Mouse (Mus musculus) adrenal gland (tissue): ENCODE data around the gene Tnfrsf26.
"Not testable (repeated sequence)": the region's sequence is repeated elsewhere in the genome, so short reads cannot be mapped to it uniquely, and the experiment has no call there.

ENCODE experiments used
- intact Hi-C: fragments of 180-260 bp; cut with DNase I; formaldehyde crosslinking; loops from one replicate; pipeline ENCODE4 v1.15.1; 2025
- long read RNA-seq, 2 experiments: library from polyadenylated mRNA; unstranded; transcript quantifications; one replicate each; pipeline ENCODE4 v2.0.0; 2020; ENCODE audit warnings: borderline replicate concordance in 1 of 2; ENCODE audit not compliant: insufficient replicate concordance in 1 of 2

Tnfrsf26 gene
- long read RNA-seq, experiment 1, partial matches to known transcripts = 0 of 4 reads
- long read RNA-seq, experiment 1, other reads (novel, unspliced or antisense) = 4 of 4 reads
- long read RNA-seq, experiment 2, partial matches to known transcripts = 1 of 2 reads
- long read RNA-seq, experiment 2, other reads (novel, unspliced or antisense) = 1 of 2 reads

- intact Hi-C loops = no loop called here
These were observed at the start of gene Tnfrsf26 for GRCm38 (mm10) chr7:143628540-143628939. TSS of gene Tnfrsf26 (minus strand) at chr7:143628722.

GRCm38 (mm10) chr7:143666427-143667311, 38.1 kb upstream of the Tnfrsf26 start:
- intact Hi-C loops = no loop called here

DNA sequence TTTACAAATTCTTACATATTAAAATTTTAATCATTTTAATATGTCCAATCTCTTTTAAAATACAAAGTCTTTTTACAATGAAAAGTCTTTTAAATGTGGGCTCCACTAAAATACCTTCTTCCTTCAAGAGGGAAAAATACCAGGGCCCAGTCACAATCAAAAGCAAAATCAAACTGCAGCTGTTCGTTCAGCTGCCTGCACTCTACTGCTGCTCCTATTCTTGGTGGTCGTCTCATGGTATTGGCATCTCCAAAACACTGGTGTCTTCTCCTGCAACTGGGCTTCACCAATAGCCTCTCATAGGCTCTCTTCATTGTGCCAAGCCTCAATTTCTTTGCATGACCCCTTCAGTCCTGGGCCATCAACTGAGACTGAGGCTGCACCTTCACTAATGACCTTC, 34.9 kb upstream of the Tnfrsf26 start:
- intact Hi-C loops = no loop called here

DNA sequence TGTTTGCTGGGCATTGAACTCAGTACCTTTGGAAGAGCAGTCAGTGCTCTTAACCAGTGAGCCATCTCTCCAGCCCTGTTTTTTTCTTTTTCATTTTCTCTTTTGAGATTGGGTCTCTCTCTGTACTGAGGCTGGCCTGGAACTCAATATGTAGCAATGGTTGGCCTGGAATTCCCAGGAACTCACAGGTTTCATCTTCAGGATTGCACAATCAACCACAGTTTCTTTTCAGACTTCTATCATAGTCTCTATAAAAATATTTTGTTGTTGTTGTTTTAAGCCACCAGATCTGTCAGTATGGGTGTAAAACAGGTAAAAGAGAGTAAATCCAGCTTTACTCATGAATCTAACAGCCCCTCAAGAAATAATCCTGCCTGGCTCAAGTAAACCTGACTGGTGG, 32.3 kb upstream of the Tnfrsf26 start:
- intact Hi-C loops = no loop called here

DNA sequence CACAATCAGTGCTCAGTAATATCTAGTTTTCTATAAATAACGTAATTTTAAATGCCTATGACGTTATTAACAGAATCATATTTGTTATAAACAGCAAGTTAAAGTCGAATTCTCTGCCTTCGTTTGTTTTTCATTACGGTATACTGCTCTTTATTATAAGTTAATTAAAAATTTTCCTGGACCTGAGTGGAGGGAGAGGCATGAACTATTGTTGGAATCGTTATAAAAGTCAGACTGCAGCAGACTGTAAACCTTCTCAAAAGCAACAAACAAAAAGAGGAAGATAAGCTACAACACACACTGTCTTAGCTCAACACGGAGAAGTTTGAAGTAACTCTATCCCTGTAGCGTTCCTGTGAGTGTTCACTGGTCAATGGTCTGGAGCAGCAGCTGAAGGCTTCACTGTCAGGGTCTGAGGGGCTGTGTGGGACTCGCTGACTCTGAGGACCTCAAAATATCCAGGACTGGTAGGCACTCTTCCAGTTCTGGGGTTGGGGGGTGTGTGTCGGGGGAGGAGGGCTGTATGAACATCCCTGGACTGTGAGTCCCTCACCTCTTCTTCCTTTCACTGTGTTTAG, 21.3 kb upstream of the Tnfrsf26 start:
- intact Hi-C loops = not testable (repeated sequence)

DNA sequence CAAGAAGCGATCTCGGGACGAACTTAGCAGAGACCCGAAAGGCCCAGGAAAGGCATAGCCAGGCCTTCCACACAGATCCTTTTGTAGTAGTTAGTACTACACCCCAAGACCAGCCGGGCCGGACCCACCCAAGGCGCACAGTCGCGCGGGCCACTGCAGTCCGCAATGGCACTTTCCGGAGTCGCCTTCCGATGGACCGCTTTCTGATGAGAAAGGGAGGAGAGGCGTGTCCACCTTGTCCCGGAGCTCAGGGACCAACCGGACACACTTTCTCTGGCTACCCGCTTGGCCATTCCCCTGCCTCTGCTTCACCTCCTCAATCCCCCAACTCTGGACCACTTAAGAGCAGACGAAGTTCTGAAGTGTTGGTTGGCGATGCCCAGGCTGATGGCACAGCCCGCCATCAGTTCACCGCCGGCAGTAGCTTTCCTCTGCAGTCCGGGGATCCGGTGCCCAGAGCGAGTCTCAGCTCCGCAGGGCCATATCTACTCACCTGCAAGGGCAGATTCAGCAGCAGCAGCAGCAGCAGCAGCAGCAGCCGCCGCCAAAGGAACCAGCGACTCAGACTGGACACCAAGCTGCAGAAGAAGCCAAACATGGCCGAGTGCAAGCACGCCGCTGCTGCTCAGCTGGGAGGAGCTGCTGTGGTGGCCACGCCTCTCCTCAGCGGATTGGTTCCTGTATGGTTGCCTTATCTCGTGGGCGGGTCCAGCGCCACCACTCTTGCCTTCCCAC, 20.7 kb upstream of the Tnfrsf26 start, which contains the start of gene Tnfrsf22:
TSS of gene Tnfrsf22 (minus strand) at position 628 of the 735 bp plus-strand sequence.
- intact Hi-C loops = no loop called here

- intact Hi-C loops = loop anchor here (5.0 kb wide), 1 partner anchor 38 kb away; no protein-coding TSS in a partner anchor
These were observed 15.4 kb upstream of the Tnfrsf26 start for GRCm38 (mm10) chr7:143643949-143644348.

DNA sequence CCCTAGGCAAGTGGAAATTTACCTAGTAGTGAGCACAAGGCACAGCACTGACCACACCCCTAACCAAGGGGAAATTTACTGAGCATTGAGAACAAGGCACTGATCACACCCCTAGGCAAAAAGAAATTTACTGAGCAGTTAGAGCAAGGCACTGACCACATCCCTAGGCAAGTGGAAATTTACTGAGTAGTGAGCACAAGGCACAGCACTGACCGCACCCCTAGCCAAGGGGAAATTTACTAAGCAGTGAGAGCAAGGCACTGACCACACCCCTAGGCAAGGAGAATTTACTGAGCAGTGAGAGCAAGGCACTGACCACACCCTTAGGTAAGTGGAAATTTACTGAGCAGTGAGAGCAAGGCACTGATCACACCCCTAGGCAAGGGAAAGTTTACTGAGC, 8.2 kb upstream of the Tnfrsf26 start:
- intact Hi-C loops = no loop called here

DNA sequence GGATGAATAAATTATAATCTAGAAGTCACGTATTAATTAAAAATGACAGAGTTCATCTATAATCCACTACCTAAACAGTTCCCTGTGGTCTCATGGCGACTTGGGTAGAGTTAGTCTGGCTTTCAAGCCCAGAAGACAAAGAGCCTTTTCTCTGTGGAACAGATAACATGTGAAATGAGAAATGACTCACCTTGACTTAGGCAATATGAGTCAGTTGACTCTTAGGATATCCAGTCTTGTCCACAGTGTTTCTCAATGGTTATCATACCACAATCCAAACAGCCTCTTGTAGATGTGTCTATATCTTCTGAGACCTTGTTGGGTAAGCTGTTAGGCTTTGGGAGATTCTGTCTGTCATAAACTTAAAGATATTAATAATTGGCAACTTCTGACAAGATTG, 3.0 kb upstream of the Tnfrsf26 start:
- intact Hi-C loops = no loop called here

DNA sequence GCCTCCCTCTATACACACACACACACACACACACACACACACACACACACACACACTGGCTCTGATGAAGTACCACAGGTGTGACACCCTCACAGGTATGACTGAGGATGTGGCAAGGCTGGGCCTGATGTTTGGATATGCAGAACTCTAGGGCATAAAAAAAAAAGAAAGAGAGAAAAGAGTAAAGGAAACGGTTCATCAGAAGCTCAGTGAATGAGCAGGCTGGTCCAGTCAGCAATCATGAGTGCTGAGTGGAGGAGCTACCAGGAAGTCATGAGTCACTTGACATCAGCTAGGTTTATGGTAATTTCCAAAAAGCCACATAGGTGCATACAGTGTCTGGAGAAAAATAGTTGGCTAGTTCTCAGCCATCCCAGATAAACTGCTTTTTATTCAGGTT, 979 bp upstream of the Tnfrsf26 start:
- intact Hi-C loops = no loop called here

DNA sequence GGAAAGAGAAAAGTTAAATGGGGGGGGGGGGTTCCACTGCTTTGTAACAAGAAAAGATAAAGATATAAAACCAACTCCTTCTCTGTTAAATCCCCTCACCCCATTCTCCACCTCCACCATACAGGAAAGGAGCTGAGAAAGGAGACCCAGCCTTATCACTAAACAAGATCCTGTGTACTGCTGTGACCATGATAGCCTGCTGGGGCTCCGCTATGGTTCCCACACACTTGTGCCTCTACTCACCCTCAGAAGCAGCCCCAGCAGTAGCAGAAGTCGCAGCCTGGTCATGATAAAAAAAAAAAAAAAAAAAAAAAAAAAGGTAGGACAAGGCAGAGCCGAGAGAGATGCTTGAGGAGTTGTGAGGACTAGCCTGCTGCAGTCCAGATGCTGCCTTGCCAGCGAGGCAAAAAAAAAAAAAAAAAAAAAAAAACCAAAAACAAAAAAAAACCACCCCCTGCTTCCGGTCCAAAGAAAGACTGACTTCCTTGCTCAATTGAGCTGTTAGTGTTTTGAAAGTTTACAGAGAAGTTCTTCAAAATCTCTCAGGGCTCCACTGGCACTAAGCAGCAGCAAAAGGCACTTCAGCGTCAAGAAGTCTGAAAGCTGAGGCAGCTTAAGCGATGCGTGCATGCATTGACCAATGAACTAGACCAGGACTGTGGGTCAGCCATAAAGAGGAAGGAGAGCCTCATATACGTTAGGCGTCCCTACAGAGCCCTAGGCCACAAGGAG, 801 bp downstream of the Tnfrsf26 start:
- intact Hi-C loops = no loop called here

GRCm38 (mm10) chr7:143626178-143626577, 2.3 kb downstream of the Tnfrsf26 start:
- intact Hi-C loops = no loop called here

DNA sequence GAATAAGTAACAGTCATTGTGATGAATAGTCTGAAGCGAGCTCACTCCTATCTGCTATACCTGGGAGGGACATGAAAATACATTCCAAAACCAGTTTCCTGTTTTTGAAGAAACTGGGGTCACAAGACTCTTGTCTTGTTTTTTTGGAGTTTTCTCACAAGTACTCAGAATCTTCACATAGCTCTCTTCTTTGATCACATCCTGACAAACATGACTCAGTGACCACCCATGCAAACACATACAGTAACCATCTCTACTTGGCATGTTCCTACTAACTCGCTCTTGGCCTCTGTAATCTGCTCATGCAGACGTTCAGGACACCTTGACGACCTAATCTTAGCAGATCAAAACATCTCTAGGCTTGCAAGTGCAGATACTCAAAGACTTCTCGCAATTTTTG, 3.4 kb downstream of the Tnfrsf26 start:
- intact Hi-C loops = no loop called here

- intact Hi-C loops = no loop called here
These were observed 4.0 kb downstream of the Tnfrsf26 start for GRCm38 (mm10) chr7:143624561-143624960.

DNA sequence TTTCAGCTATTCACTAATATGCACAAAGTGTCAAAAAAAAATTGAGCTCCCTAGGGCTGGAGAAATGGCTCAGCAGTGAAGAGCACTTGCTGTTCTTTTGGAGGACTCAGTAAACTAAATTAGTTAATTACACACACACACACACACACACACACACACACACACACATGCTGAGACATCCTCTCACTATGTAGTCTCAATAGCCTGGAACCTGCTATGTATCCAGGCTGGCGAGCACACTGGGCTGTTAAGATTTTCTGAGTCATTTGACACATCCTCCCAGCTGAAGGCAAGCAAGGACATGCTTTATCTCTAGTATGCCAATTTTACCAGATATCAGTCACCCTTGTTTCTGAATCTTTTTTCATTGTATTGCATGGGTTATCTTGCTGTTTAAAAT, 7.6 kb downstream of the Tnfrsf26 start:
- intact Hi-C loops = no loop called here

GRCm38 (mm10) chr7:143614404-143615135, 14.0 kb downstream of the Tnfrsf26 start:
- intact Hi-C loops = no loop called here

DNA sequence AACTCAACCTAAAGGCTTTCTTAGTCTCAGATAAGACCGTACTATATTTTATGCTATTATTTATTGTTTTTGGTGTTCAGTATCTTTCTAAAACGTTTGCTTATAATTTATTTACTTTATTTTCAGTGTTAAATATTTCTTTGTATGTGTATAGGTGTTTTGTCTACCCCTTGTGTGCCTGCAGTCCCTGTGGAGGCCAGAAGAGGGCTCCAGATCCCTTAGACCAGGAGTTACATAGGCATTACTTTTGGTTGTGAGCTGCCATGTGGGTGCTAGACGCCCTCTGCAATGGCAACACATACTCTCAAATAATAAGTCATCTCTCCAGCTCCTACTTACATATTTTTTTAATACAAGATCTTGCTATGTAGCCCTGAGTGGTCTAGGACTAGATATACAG, 16.3 kb downstream of the Tnfrsf26 start:
- intact Hi-C loops = no loop called here

- intact Hi-C loops = no loop called here
These were observed 23.2 kb downstream of the Tnfrsf26 start for GRCm38 (mm10) chr7:143605321-143605720.

DNA sequence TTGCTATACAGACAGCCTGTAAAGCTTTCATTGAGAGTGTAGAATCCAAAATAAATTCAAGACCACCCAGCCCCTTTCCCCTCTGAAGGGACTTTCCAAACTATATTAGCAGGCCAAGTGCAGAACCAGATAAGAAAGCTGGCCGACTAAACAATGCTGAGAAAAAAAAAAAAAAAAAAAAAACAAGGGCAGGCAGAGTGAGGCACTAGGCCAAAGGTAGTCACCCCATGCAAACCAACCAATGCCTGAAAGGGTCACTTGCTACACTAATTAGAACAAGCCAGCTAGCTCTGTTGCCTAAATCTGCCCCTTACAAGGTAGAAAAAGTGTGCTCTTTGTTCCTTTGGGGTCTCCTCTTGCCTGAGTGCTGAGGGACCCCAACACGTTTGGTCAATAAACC, 23.6 kb downstream of the Tnfrsf26 start:
- intact Hi-C loops = no loop called here

DNA sequence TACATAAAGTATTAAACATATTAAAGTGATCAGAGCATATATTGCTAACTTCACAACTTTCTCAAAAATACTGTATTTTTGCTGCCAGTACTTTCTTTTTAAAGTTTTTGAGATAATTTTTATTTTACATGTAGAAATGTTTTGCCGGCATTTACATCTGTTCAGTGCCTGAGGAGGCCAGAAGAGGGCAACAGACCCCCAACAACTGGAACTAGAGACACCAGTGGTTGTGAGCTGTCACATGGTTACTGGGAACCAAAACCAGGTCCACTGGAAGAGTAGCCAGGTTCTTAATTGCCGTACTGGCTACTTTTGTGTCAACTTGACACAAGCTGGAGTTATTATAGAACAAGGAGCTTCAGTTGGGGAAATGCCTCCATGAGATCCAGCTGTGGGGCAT, 26.8 kb downstream of the Tnfrsf26 start:
- intact Hi-C loops = no loop called here
